Mouse (Mus musculus) stomach, postnatal 0 days (tissue): Measurements from ENCODE around the gene Rnf24.
"Not testable (repeated sequence)": the region's sequence is repeated elsewhere in the genome, so short reads cannot be mapped to it uniquely, and the experiment has no call there.

Source experiments
- CTCF ChIP-seq: IDR thresholded peaks from 2 replicates; pipeline ENCODE4 v1.5.1; 2016; ENCODE audit warnings: antibody characterized with exemption, low read depth, mild to moderate bottlenecking, moderate library complexity
- EP300 ChIP-seq: optimal IDR thresholded peaks from 2 replicates; pipeline ENCODE3; 2016; ENCODE audit warnings: antibody characterized with exemption

- TF ChIP-seq CTCF, EP300: not testable (repeated sequence)
These were observed 31.5 kb downstream of the Rnf24 start for GRCm38 (mm10) chr2:131321192-131321591.
